Mouse (Mus musculus) heart, adult 8-10 months (tissue): ENCODE results near the gene Actn1. TPM values are rescaled to one million over a fixed set of nuclear protein-coding genes. Genes with fewer than 3 reads are reported as not detected.
A peak's percentile ranks its signal among the peaks of the same experiment; 100 is the strongest.

Experiments
- DNase-seq: peaks from one replicate; pipeline ENCODE4 v3.0.0; 2022; ENCODE audit warnings: low spot score
- total RNA-seq, 4 experiments: library from RNA; stranded (reverse); gene quantifications; 2 replicates each; pipeline ENCODE4 v1.2.4; 2022

Actn1 gene
- total RNA-seq, 4 experiments from 2014 or later = 22.6 to 26.7 (median 26.0) TPM

DNA sequence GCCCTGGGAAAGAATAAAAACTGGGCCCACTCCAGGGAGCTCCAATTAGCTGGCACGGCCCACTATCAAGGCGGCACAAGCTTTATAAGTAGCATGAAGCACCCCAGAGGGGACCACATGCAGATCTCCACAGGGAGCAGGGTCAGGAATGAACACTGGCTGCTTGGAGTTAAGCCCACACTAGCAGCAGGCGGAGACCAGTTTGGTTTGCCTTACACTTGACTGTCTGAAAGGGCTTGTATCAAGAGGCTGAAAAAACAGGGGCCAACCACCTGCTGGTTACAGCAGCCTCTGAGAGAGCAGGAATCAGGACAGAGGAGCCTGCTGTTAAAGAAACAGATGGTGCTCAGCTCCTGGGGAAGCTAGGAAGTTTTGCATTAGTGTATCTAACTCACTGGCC lies 32.3 kb downstream of the Actn1 start:
- no peak for DNase-seq

DNA sequence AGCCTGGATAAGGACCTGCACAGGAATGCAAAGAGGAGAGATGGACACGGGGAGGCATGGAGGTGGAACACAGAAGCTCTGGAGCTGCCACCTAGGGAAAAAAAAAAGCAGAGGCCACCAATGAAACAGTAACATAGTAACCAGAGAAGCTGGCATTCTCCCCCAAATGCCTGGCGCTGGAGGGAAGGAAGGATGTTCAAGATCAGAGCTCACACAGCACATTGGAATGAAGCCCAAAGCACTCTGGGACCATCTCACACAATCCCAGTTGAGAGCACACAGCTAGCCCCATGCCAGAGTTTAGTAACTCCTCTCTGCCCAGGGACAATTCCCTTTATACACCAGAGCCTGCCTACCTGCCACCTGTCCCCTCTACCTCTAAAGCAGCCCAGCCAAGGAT lies 34.1 kb downstream of the Actn1 start:
- DNase-seq = no peak

- no peak for DNase-seq
Observed at GRCm38 (mm10) chr12:80224241-80224731, 35.9 kb downstream of the Actn1 start.

DNA sequence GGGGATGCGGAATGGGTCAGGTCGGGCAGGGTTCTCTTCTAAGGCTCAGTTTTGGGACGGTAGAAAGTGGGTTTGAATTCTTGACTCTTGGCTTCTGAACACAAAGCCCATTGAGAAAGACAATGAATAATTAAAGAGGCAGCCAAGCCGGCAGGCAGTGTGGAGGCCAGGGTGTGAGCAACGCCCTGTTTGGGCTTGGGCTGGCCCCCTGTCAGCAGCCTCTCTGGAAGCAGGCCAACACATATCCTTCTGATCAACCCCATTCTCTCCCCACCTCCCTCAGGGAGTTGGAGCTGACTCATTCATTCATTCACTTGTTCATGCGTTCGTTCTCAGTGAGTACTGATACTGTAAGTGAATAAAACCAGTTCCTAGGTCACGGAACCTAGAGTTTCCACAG lies 36.7 kb downstream of the Actn1 start:
- peak; percentile 65 for DNase-seq

GRCm38 (mm10) chr12:80222473-80222872 lies 37.7 kb downstream of the Actn1 start:
- no peak for DNase-seq

- DNase-seq = no peak
Observed at GRCm38 (mm10) chr12:80220260-80221038, 39.7 kb downstream of the Actn1 start.

DNA sequence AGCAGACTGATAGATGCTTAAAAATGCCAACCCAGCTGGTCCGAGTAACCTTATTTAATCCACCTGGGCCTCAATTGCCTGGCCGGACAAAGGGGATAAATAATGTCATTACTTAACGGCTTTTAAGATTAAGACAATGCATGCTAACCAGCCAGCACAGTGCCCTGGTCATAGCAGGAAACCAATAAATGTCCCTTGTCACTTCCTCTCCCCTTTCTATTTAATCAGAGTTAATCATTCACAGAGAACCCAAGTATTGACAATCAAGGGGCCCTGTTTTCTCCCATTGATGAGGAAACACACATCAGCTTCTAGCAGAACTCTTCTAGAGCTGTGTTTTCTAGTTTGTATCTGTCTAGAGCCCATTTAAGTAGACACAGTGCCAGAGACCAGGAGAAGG lies 41.4 kb downstream of the Actn1 start:
- DNase-seq = no peak

- no peak for DNase-seq
Observed at GRCm38 (mm10) chr12:80218045-80218611, 42.0 kb downstream of the Actn1 start.

- no peak for DNase-seq
Observed at GRCm38 (mm10) chr12:80217049-80217448, 43.1 kb downstream of the Actn1 start.

DNA sequence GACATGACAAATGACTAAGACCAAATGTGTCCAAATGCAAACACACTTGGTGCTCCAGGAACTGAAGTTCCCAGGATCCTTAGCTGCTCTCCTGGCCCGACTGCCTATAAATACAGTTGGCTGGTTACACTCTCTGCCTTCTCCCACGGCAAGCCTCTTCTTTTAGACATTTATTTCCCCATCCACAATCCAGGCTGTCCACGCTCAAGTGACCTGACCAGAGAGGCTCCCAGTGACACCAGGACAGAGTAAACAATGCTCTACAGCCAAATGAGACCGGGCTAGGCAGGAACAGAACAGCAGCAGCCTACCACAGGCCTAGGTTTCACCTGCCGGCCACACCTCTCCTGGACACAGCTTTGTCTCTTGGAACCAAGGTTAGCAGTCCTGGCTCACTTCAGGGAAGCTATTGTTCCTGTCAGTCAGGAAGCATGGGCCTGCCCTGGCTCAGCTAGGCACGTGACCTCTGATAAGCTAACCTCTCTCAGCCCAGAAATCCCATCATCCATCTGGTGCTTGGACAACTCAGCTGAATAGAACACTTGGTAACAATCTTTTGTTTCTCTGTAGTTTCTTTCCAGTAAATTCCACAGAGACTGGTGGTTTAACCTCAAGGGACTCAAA lies 43.8 kb downstream of the Actn1 start:
- peak; percentile 78 for DNase-seq

GRCm38 (mm10) chr12:80213810-80214209 lies 46.4 kb downstream of the Actn1 start:
- DNase-seq = no peak

DNA sequence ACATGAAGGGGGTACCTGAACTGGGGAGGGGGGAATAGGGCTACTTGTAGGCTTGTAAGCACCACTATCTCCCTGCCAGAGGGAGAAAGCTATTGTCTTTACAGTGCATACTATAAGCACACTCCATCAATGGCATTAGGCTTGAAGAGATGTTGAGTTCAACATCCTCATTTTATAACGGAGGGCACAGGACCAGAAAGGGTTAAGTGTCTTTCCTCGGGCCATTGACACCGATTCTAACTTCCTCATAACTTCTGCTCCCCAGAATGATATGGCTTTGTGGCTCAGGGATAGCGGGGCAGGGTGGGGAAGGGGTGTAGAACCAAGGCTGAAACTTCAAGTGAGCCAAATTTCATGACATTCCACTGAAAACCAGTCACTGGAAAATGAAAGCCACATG lies 46.9 kb downstream of the Actn1 start:
- DNase-seq = no peak

DNA sequence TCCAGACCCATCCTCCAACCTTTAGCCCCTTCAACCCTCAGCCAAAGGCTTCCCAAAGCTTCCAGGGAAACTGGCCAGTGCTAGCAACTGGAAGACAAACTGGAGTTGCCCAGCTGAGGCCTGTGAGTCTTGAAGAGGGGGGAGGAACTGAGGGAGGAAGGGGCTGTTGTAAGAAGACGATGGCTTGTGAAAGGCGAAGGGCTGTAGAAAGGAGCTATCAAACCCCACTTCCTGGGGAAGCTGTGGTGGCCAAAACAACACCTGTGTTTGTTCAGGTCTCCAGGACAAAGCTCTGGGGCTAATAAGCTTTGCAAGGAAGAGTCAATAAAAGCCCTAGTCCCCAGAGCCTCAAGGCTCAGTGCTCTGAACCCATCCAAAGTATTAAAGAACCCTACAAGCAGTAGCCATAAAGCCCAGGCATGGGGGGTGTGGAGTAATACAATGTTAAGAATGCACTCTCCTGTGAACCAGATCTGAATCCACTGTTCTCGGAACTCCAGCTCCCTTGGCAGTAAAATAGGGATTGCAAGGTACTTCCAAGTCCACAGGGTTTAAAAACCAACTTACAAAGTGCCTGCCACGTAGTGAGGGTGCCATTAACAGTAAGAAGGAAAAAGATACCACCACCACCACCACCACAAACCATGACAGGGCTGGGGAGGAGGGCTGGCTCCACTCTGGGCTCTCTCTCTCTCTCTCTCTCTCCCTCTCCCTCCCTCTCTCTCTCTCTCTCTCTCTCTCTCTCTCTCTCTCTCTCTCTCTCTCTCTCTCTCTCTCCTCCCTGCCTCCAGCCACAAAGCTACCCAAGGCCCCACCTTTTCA lies 49.2 kb downstream of the Actn1 start:
- DNase-seq = no peak

DNA sequence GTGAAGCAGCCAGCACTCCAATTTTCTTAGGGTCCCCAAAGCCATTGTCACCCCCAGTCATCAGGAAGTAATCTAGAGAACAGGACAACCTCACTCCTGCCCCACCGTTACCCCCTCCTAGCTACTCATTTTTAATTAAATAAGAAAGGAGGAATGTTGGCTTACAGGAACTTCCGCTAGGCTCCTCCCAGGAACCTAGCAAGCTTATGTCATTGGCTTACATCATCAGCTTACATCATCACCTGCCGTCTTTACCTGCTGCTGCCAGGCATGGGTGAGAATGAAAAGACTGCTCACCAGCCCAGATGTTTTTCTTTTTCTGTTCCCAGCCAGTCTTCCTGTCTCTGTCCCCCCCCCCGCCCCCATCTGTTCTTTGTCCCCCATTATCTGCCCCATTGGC lies 50.3 kb downstream of the Actn1 start:
- DNase-seq = no peak

DNA sequence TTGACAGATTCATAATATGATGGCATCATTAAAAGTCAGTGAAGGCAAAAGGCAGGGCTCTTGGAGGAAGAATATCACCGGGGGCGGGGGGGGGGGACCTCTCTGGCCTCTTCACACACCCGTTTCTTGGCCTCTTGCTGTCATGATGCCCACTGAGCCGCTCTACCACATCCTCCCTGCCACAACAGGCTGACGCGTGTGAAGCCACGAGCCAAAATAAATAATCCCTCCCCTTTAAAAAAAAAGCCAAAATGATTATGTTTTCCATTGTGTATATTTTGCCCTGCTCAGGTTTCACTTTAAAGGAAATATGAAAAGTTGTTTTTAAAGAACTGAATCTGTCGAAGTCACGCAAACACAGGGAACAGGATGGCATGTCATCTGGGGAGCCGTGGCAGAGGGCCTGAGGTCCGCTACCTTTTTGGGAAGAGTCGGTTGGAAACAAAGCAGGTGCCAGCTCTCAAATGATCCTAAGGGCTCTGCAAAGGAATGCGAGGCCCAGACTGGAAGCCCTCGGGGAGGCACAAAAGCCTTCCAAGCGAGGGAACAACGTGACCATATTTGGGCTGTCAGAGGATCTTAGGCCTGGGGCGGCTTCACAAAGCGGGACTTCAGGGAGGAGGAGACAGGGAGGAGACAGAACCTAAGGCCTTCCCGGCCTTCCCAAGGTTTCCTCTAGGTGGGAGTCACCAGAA lies 51.9 kb downstream of the Actn1 start:
- no peak for DNase-seq

DNA sequence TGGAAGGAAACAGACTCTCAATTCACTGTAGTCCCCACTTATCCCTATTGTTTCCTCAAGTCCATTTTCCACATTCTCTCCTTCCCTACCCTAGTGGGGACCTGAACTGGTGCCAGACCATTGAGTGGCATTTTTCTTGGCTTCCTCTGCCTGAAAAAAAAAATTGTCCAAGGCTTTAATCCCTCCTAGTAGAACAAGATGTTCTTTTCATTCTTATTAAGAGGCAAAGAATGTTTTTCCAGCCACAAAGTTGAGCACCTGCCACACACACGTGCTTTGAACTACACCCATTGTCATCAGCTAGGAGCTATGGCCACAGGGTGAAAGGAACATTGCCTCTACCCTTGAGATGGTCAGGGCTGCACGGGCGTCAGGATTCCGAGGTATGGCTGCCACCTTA lies 56.9 kb downstream of the Actn1 start:
- no peak for DNase-seq

- DNase-seq = no peak
Observed at GRCm38 (mm10) chr12:80199738-80200137, 60.4 kb downstream of the Actn1 start.

DNA sequence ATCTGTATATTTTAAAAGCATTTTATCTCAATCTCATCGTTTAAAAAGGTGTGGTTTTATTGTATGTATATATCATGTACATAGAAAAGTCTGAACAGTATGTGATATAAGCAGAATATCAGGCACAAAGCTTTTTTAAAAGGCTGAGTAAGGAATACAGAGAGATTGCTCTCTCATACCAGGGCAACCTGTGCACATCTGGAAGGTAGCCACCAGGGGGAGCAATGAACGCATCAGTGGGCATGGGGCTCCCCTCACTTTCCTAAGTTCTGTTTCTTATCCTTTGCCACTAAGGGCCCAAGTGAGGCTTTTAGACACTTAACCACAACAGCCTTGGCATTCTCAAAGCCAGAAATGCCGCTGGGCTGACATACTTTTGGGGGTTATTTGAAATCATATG lies 61.7 kb downstream of the Actn1 start:
- peak; percentile 78 for DNase-seq

- no peak for DNase-seq
Observed at GRCm38 (mm10) chr12:80197343-80197742, 62.8 kb downstream of the Actn1 start.

DNA sequence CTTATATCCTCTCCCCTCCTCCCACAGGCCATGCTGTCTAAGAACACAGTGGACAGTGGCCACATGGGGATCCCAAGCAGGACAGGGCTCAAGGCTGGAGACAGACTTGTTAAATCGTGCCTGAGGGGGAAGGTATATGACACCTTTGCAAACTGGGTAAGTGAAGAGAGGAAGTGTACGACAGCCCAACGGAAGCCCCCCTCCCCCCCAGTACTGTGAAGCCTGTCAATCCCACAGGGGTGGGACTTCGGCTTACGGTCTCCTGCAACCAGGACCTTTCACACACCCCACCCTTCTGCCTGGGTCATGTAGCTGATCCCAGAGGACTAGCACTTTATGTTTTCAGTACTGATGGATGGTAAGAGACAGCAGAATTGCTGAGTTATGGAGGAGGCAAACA lies 68.4 kb downstream of the Actn1 start:
- DNase-seq = no peak

- DNase-seq = no peak
Observed at GRCm38 (mm10) chr12:80191371-80191770, 68.8 kb downstream of the Actn1 start.
